ENCODE assay signal across 18 mouse cellular contexts in the genomic region with DNA sequence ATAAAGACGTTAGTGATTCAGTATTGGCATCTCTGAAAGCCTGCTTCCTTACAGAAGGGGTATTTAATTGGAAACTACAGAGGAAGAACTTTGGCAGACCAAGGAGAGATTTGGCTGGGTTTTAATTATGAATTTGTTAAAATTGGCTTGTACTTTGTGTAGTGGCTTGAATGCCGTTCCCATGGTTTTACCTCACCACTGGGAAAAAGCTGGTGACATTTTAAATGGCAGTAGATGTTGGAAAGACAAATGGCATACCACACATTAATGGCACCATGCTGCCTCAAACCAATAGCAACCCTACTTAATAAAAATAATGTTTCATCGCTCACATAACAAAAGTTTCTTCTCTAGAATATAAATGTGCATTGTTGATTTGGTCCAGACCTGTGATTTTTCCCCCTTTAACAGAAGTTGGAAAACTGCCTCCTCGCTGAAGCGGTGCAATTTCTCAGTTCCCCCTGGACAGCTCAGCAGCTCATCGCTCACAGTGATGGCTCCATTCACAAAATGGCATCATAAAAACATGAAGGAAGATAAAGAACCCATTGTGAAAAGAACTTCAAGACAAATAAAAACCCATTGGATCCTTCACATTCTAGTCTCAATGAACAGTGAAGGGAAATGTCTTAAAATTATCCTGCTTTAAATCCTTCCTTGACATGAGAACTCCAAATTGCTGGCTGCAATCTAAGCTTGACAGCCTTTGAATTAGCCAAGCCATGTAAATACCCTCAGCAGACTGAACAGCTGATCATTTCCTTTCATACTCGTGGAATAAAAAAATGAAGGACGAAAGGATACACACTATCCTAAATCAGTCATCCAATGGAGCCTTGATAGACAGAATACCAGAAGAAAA.
A peak's percentile ranks its signal among the peaks of the same experiment; 100 is the strongest.
DNase-seq lines count a peak whose midpoint lies in the region; TF ChIP-seq lines count a peak whose summit lies in the region.
"Had no signal": no experiment of that assay in that cellular context is flagged by ENCODE, and none has a peak within 500 bp of the region (broad histone marks: within the 10 kb centered on the region; RNA-seq: fewer than 3 reads in every experiment).

No protein-coding gene starts in this region.

- H3K4me3 ChIP-seq in layer of hippocampus, adult 2 months: no peak overlapping the region
- no peak overlapping the region for H3K4me3 ChIP-seq in cortical plate, adult 2 months (ENCODE audit: insufficient read depth, low read length)
- H3K4me3 ChIP-seq in thymus, adult 2 months (ENCODE audit: control insufficient read depth, insufficient read depth, low read length): no peak overlapping the region
- H3K4me3 ChIP-seq: erythroblast, embryonic 14.5 days; heart, embryonic 13.5 days; kidney, embryonic 15.5 days; liver, embryonic 13.5 days; midbrain, embryonic 12.5 days; neural tube, embryonic 12.5 days had no signal

- H3K27me3 ChIP-seq in thymus, adult 2 months (ENCODE audit: control insufficient read depth, insufficient read depth, low read length): no peaks in the 10 kb centered on the region
- H3K27me3 ChIP-seq: heart, embryonic 13.5 days; kidney, embryonic 15.5 days; liver, embryonic 13.5 days; midbrain, embryonic 12.5 days; neural tube, embryonic 12.5 days had no signal

- no peaks in the 10 kb centered on the region; the same call in 1 of the 2 replicates for H3K4me1 ChIP-seq in cortical plate, adult 2 months (ENCODE audit: control insufficient read depth, insufficient read depth, low read length)
- no peaks in the 10 kb centered on the region for H3K4me1 ChIP-seq in thymus, adult 2 months (replicated peaks; ENCODE audit: control insufficient read depth, insufficient read depth, low read length)
- H3K4me1 ChIP-seq: heart, embryonic 13.5 days; kidney, embryonic 15.5 days; liver, embryonic 13.5 days; midbrain, embryonic 12.5 days; neural tube, embryonic 12.5 days had no signal

- no peak for TF ChIP-seq POLR2A in cortical plate, adult 2 months (IDR thresholded peaks at IDR 0.05; ENCODE audit: extremely low read depth, insufficient read depth, low read length)
- TF ChIP-seq POLR2A in thymus, adult 2 months (IDR thresholded peaks at IDR 0.05; ENCODE audit: control insufficient read depth, extremely low read depth, insufficient read depth, low read length, poor library complexity): no peak

- no peaks in the 10 kb centered on the region for H3K36me3 ChIP-seq in thymus, adult 2 months (ENCODE audit: control insufficient read depth, insufficient read depth, low read length)
- H3K36me3 ChIP-seq: heart, embryonic 13.5 days; kidney, embryonic 15.5 days; liver, embryonic 13.5 days; midbrain, embryonic 12.5 days; neural tube, embryonic 12.5 days had no signal

- no peak for TF ChIP-seq CTCF in layer of hippocampus, adult 2 months (conservative IDR thresholded peaks at IDR 0.05)
- no peak for TF ChIP-seq CTCF in cortical plate, adult 2 months (IDR thresholded peaks at IDR 0.05; ENCODE audit: extremely low read depth, insufficient read depth, low read length)
- TF ChIP-seq CTCF in thymus, adult 2 months (IDR thresholded peaks at IDR 0.05; ENCODE audit: borderline replicate concordance, control insufficient read depth, extremely low read depth, insufficient read depth, low read length, poor library complexity): no peak

- DNase-seq in cerebellum, postnatal 10 days: peak; percentile 38 to 40
- no peak for DNase-seq in cerebellum, adult 18-20 months
- peak; percentile 28 to 68 for DNase-seq in layer of hippocampus, adult 2 months (ENCODE audit: low spot score in 2 of 2)
- DNase-seq in layer of hippocampus, postnatal 25 days (ENCODE audit: extremely low spot score in 1 of 2, low spot score in 1 of 2): no peak
- peak; percentile 17 for DNase-seq in left cerebral cortex, postnatal 4 days
- DNase-seq in thymus, adult 2 months: no peak
- DNase-seq in thymus, postnatal 0 days (ENCODE audit: low spot score): no peak
- DNase-seq: adrenal gland, postnatal 36 days; B cell, adult 2 months; liver, embryonic 13.5 days; lung, postnatal 10 days; thymus, adult 18-20 months had no signal

- H3K27ac ChIP-seq in layer of hippocampus, adult 2 months: peak overlapping the region; percentile 82
- H3K27ac ChIP-seq in cortical plate, adult 2 months (ENCODE audit: insufficient read depth, low read length): peak overlapping the region; percentile 28; the same call in 1 of the 2 replicates
- H3K27ac ChIP-seq in thymus, adult 2 months (ENCODE audit: control insufficient read depth, insufficient read depth, low read length): no peak overlapping the region
- H3K27ac ChIP-seq: heart, embryonic 13.5 days; kidney, embryonic 15.5 days; liver, embryonic 13.5 days; midbrain, embryonic 12.5 days; neural tube, embryonic 12.5 days had no signal

- WGBS in thymus, adult 2 months: 91% methylated on average over 8 of the region's 8 CpGs

- intact Hi-C loops in left cerebral cortex, postnatal 4 days (cut with DNase I): no loop called here

Comparison
In these comparisons a context has a peak if more than half of its experiments do, and no peak if none do; other contexts are left out.
1. DNase-seq: peak in cerebellum, postnatal 10 days (2 of 2), layer of hippocampus, adult 2 months (2 of 2) and left cerebral cortex, postnatal 4 days (single experiment); none in cerebellum, adult 18-20 months (0 of 2), layer of hippocampus, postnatal 25 days (0 of 2), thymus, adult 2 months (single experiment) and thymus, postnatal 0 days (single experiment).